Mouse (Mus musculus): ENCODE measurements around the gene Prickle3. TPM values are rescaled to one million over a fixed set of nuclear protein-coding genes. Genes with fewer than 3 reads are reported as not detected.

Gene Prickle3
- total RNA-seq, 2 experiments from 2014 or later = 7.7 to 11.9 TPM

Other genes starting within 250 kb of the Prickle3 start
- not detected for gene Foxp3, start 83.6 kb upstream of the Prickle3 start, total RNA-seq (2021)
- gene Ppp1r3f, start 83.0 kb upstream of the Prickle3 start, total RNA-seq (2021) = 1 to 10 TPM; 3.8 to 4.5 TPM
- gene Ccdc22, start 51.7 kb upstream of the Prickle3 start, total RNA-seq (2021) = 10 to 100 TPM; 19.0 to 28.3 TPM
- gene Cacna1f, start 50.2 kb upstream of the Prickle3 start, total RNA-seq (2021) = under 1 TPM in 1 of 2 experiments, not detected in 1; 0.13 TPM
- gene Syp, start 18.8 kb upstream of the Prickle3 start, total RNA-seq (2021) = 10 to 100 TPM; 32.8 to 48.6 TPM
- gene Plp2, start 14.1 kb downstream of the Prickle3 start, total RNA-seq (2021) = 10 to 100 TPM; 73.8 to 80.2 TPM
- gene Magix, start 24.0 kb downstream of the Prickle3 start, total RNA-seq (2021) = under 1 TPM; 0.66 to 0.89 TPM
- 10 to 100 TPM; 49.7 to 66.9 TPM for gene Gpkow, start 39.9 kb downstream of the Prickle3 start, total RNA-seq (2021)
- gene Wdr45, start 57.1 kb downstream of the Prickle3 start, total RNA-seq (2021) = 10 to 100 TPM; 48.7 to 67.5 TPM
- gene Gm45208, start 65.0 kb downstream of the Prickle3 start, total RNA-seq (2021) = under 1 TPM in 1 of 2 experiments, not detected in 1; 0.43 TPM
- 10 to 100 TPM; 11.5 to 16.3 TPM for gene Praf2, start 71.2 kb downstream of the Prickle3 start, total RNA-seq (2021)
- gene Ccdc120, start 93.6 kb downstream of the Prickle3 start, total RNA-seq (2021) = 1 to 10 TPM; 2.2 to 4.0 TPM
- 10 to 100 TPM; 44.5 to 48.7 TPM for gene Tfe3, start 105.3 kb downstream of the Prickle3 start, total RNA-seq (2021)
- 10 to 100 TPM; 41.0 to 50.8 TPM for gene Gripap1, start 132.5 kb downstream of the Prickle3 start, total RNA-seq (2021)
- under 1 TPM; 0.49 to 0.89 TPM for gene Kcnd1, start 165.0 kb downstream of the Prickle3 start, total RNA-seq (2021)
- gene Otud5, start 184.1 kb downstream of the Prickle3 start, total RNA-seq (2021) = 10 to 100 TPM; 59.0 to 63.3 TPM
- gene Pim2, start 221.0 kb downstream of the Prickle3 start, total RNA-seq (2021) = 1 to 10 TPM; 8.5 to 9.0 TPM
- 10 to 100 TPM; 38.6 to 43.9 TPM for gene Slc35a2, start 226.8 kb downstream of the Prickle3 start, total RNA-seq (2021)
- gene Pqbp1, start 242.0 kb downstream of the Prickle3 start, total RNA-seq (2021) = 100 to 1,000 TPM; 120 to 121 TPM
- 100 to 1,000 TPM; 113 to 126 TPM for gene Timm17b, start 242.1 kb downstream of the Prickle3 start, total RNA-seq (2021)

Measured in adrenal gland, postnatal 36 days (tissue).